ENCODE assay signal across 8 mouse cellular contexts in genomic region chr1:60565270-60565920, GRCm38 (mm10). TPM values are rescaled to one million over a fixed set of nuclear protein-coding genes. Genes with fewer than 3 reads are reported as not detected.
A peak's percentile ranks its signal among the peaks of the same experiment; 100 is the strongest.
DNase-seq lines count a peak whose midpoint lies in the region; ATAC-seq and TF ChIP-seq lines count a peak whose summit lies in the region.

No protein-coding gene starts in this region.

- peaks cover 7 to 12% of the 10 kb centered on the region in 2 experiments for H3K4me1 ChIP-seq in ES-E14 (ENCODE audit: control insufficient read depth in 2 of 2, insufficient read depth in 2 of 2, low read length in 2 of 2, poor library complexity in 1 of 2)
- peaks cover 29% of the 10 kb centered on the region for H3K4me1 ChIP-seq in heart, embryonic 13.5 days
- peaks cover 15% of the 10 kb centered on the region for H3K4me1 ChIP-seq in kidney, embryonic 16.5 days (ENCODE audit: insufficient read depth, low read length)

- no peaks in the 10 kb centered on the region; the same call in 1 of the 2 replicates for H3K36me3 ChIP-seq in ES-E14 (ENCODE audit: control insufficient read depth, insufficient read depth, low read length, poor library complexity, severe bottlenecking)
- H3K36me3 ChIP-seq in heart, embryonic 13.5 days = peaks cover 20% of the 10 kb centered on the region
- H3K36me3 ChIP-seq in kidney, embryonic 16.5 days (ENCODE audit: insufficient read depth, low read length) = peaks cover 12% of the 10 kb centered on the region; the same call in 1 of the 2 replicates

- peak; percentile 62 for DNase-seq in A20 (ENCODE audit: low read depth, low spot score)
- peak; percentile 28 for DNase-seq in ES-E14 (ENCODE audit: low read depth, low spot score)
- peak; percentile 68 for DNase-seq in embryo, embryonic 10.5 days (ENCODE audit: low spot score)
- peak; percentile 13 for DNase-seq in lung, postnatal 14 days
- DNase-seq in right cerebral cortex, postnatal 36 days (ENCODE audit: low spot score in 2 of 2) = peak; percentile 1 to 7
- DNase-seq in testis, postnatal 14 days (ENCODE audit: low spot score) = no peak

- H3K4me3 ChIP-seq in ES-E14 (ENCODE audit: insufficient read depth in 1 of 2, low read depth in 1 of 2, low read length in 2 of 2, poor library complexity in 1 of 2, severe bottlenecking in 1 of 2) = peak overlapping the region; percentile 79 to 97
- H3K4me3 ChIP-seq in heart, embryonic 13.5 days = peak overlapping the region; percentile 99
- H3K4me3 ChIP-seq in kidney, embryonic 16.5 days (ENCODE audit: low read length) = peak overlapping the region; percentile 97

- in situ Hi-C loops in ES-E14 (cut with MboI; ENCODE audit: low sequenced_read_pairs in 2 of 2, unreplicated experiment in 2 of 2) = loop anchor here in 1 of 2 experiments (10.0 kb wide), 1 partner anchor 289 kb away; no protein-coding TSS in a partner anchor

- H3K9ac ChIP-seq in ES-E14 (ENCODE audit: insufficient read depth, low read depth, low read length, poor library complexity, severe bottlenecking) = peak overlapping the region; percentile 87
- H3K9ac ChIP-seq in heart, embryonic 13.5 days = peak overlapping the region; percentile 99
- peak overlapping the region; percentile 97 for H3K9ac ChIP-seq in kidney, embryonic 16.5 days (replicated peaks; ENCODE audit: low read length)

- no peaks in the 10 kb centered on the region for H3K27me3 ChIP-seq in heart, embryonic 13.5 days (replicated peaks)
- H3K27me3 ChIP-seq in kidney, embryonic 16.5 days (ENCODE audit: insufficient read depth, low read length) = no peaks in the 10 kb centered on the region

- no peaks in the 10 kb centered on the region for H3K9me3 ChIP-seq in ES-E14 (ENCODE audit: control insufficient read depth, insufficient read depth, low read depth, low read length)
- peaks cover 6% of the 10 kb centered on the region; the same call in 1 of the 2 replicates for H3K9me3 ChIP-seq in heart, embryonic 13.5 days
- peaks cover 5% of the 10 kb centered on the region for H3K9me3 ChIP-seq in kidney, embryonic 16.5 days (ENCODE audit: low read length)

- no peak for ATAC-seq in heart, embryonic 13.5 days (ENCODE audit: extremely low read depth, insufficient number of reproducible peaks, low FRiP score, low TSS enrichment)
- no peak for ATAC-seq in kidney, embryonic 16.5 days (ENCODE audit: low FRiP score, low TSS enrichment)

- no peak overlapping the region; the same call in 1 of the 2 replicates for H3K27ac ChIP-seq in ES-E14 (ENCODE audit: insufficient read depth, low read depth, low read length, poor library complexity, severe bottlenecking)
- peak overlapping the region; percentile 98 for H3K27ac ChIP-seq in heart, embryonic 13.5 days (replicated peaks)
- H3K27ac ChIP-seq in kidney, embryonic 16.5 days (ENCODE audit: low read length) = peak overlapping the region; percentile 94

- 1% methylated on average over 13 of the region's 13 CpGs for WGBS in heart, embryonic 13.5 days
- 1% methylated on average over 13 of the region's 13 CpGs for WGBS in kidney, embryonic 16.5 days

- H3K4me2 ChIP-seq in heart, embryonic 13.5 days = peak overlapping the region; percentile 83
- H3K4me2 ChIP-seq in kidney, embryonic 16.5 days (replicated peaks; ENCODE audit: low read depth, low read length) = peak overlapping the region; percentile 86

TF ChIP-seq in ES-E14, 5 proteins besides CTCF, POLR2A, EP300 and RAD21:
- TF ChIP-seq MAFK (IDR thresholded peaks at IDR 0.05; ENCODE audit: insufficient read depth, low read depth, low read length) (no peak), ZC3H11A (IDR thresholded peaks at IDR 0.05; ENCODE audit: borderline replicate concordance, low read depth, low read length) (no peak), ZNF384 (IDR thresholded peaks at IDR 0.05; ENCODE audit: low read depth, low read length) (no peak), CHD2 (IDR thresholded peaks at IDR 0.05; ENCODE audit: low read depth, low read length) (no peak), HCFC1 (IDR thresholded peaks at IDR 0.05; ENCODE audit: borderline replicate concordance, insufficient read depth, low read length) (no peak)

RNA-seq across cellular contexts. Expression of gene Raph1, which starts 1.5 kb away (rescaled TPM):
- 36.5 and 39.5 TPM in 2 replicates for total RNA-seq in ES-E14 (2012; rRNA removed)
- 56.3 and 65.1 TPM in 2 replicates for polyA plus RNA-seq in heart, embryonic 13.5 days (2015; fragmentation: Nextera tagmentation; extraction: Ambion mirVana)
- 36.3 and 37.8 TPM in 2 replicates for polyA plus RNA-seq in kidney, embryonic 16.5 days (2015; fragmentation: Nextera tagmentation; extraction: Ambion mirVana)
